Mouse (Mus musculus) neutrophil, adult 83 days (primary cell): ENCODE measurements around the gene Tctex1d4. TPM values are rescaled to one million over a fixed set of nuclear protein-coding genes. Genes with fewer than 3 reads are reported as not detected.

Experiments
- total RNA-seq, 2 experiments: library from RNA; stranded (reverse); gene quantifications; one replicate each; pipeline ENCODE4 v1.2.4; 2023

Tctex1d4 gene
- total RNA-seq, result 1 to 10 TPM; 1.4 to 2.8 TPM

GRCm38 (mm10) chr4:117126675-117127290 is at the start of gene Tctex1d4:
Gene Tctex1d4 (plus strand): TSS chr4:117126794.

GRCm38 (mm10) chr4:117095551-117096452 is 30.8 kb upstream of the Tctex1d4 start, which contains the start of gene Ptch2:
Gene Ptch2 (plus strand): TSS chr4:117096075.

GRCm38 (mm10) chr4:117125348-117125909 is 1.2 kb upstream of the Tctex1d4 start, which contains the start of gene Btbd19:
Gene Btbd19 (minus strand): TSS chr4:117125725.

DNA sequence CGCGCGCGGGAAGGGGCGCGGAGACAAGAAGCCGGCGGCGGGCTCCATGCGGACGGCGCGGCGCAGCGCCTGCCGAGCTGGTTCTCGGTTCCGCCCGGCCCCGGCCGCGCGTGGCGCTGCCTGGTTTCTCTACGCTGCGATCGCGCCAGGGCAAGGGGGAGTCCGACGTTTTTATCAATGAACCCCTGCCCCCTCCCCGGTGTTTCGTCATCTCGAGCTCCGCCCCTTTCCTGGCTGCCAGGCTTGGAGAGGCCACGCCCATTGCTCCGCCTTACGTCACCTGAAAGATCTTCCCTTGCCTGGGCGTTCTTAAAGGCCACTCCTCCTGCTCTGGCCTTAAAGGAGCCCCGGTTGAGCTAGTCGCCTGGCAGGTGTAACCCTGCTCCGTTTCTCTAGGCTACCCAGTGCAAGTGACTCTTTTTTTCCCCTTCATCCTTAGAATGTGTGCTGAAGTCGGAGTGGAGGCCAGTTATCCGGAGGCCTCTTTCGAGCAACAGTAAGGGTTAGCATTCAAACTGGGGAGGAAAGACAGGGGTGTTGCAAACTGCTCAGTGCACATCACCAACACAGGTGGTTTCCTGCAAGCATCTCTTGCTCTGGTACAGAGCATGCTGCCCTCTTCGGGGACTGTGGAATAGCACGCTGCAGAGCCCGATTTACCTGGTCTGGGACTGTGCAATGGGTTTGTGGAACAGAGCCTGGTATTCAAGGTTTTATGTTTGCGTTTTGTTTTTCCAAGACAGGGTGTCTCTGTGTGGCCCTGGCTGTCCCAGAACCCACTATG is 7.4 kb downstream of the Tctex1d4 start, which contains the start of gene Plk3:
Plk3 (minus strand) TSS at position 147 of the 784 bp plus-strand sequence.

GRCm38 (mm10) chr4:117155792-117156355 is 29.3 kb downstream of the Tctex1d4 start, which contains the start of gene Rps8:
Gene Rps8 (minus strand): TSS chr4:117156243.

Other genes starting within 250 kb of the Tctex1d4 start
- not detected for gene Zswim5, start 249.4 kb upstream of the Tctex1d4 start, total RNA-seq
- gene Urod, start 132.4 kb upstream of the Tctex1d4 start, total RNA-seq, result 10 to 100 TPM; 54.6 to 70.3 TPM
- gene Hectd3, start 131.5 kb upstream of the Tctex1d4 start, total RNA-seq, result 10 to 100 TPM; 28.2 to 40.6 TPM
- gene Eif2b3, start 107.4 kb upstream of the Tctex1d4 start, total RNA-seq, result 1 to 10 TPM; 6.7 to 8.7 TPM
- gene Ptch2, start 30.7 kb upstream of the Tctex1d4 start, total RNA-seq, result 1 to 10 TPM; 2.7 to 3.3 TPM
- gene Btbd19, start 1.1 kb upstream of the Tctex1d4 start, total RNA-seq, result 10 to 100 TPM; 68.1 to 68.3 TPM
- gene Plk3, start 7.2 kb downstream of the Tctex1d4 start, total RNA-seq, result 100 to 1,000 TPM; 150 to 168 TPM
- gene Rps8, start 29.4 kb downstream of the Tctex1d4 start, total RNA-seq, result 100 to 1,000 TPM; 744 to 862 TPM
- gene Kif2c, start 55.8 kb downstream of the Tctex1d4 start, total RNA-seq, result 10 to 100 TPM; 28.2 to 32.3 TPM
- 1 to 10 TPM; 1.8 to 2.1 TPM for gene Tmem53, start 125.2 kb downstream of the Tctex1d4 start, total RNA-seq
- gene Armh1, start 125.3 kb downstream of the Tctex1d4 start, total RNA-seq, result not detected